Mouse (Mus musculus) forebrain, embryonic 12.5 days (tissue): ENCODE data around the gene Fam184b. TPM values are rescaled to one million over a fixed set of nuclear protein-coding genes. Genes with fewer than 3 reads are reported as not detected.
"Not testable (repeated sequence)": the region's sequence is repeated elsewhere in the genome, so short reads cannot be mapped to it uniquely, and the experiment has no call there.

Experiments used
- ATAC-seq: fragments of 200-750 bp; cut with Nextera tagmentation; 2 replicates; pipeline ENCODE4 v1.8.0; 2017; ENCODE audit warnings: moderate TSS enrichment; ENCODE audit not compliant: low FRiP score
- H3K27ac ChIP-seq: fragments of 300-500 bp; sonication (generic); 2 replicates; pipeline ENCODE4 v1.5.1; 2016; ENCODE audit warnings: mild to moderate bottlenecking
- H3K27me3 ChIP-seq: fragments of 300-500 bp; sonication (generic); 2 replicates; pipeline ENCODE4 v1.6.1; 2016; ENCODE audit warnings: mild to moderate bottlenecking
- H3K36me3 ChIP-seq: fragments of 300-500 bp; sonication (generic); replicated peaks from 2 replicates; pipeline ENCODE4 v1.6.1; 2016; ENCODE audit warnings: mild to moderate bottlenecking
- H3K4me1 ChIP-seq: fragments of 300-500 bp; sonication (generic); 2 replicates; pipeline ENCODE4 v1.6.1; 2016
- H3K4me2 ChIP-seq: fragments of 300-500 bp; sonication (generic); 2 replicates; pipeline ENCODE4 v1.6.1; 2016; ENCODE audit warnings: mild to moderate bottlenecking, moderate library complexity
- H3K4me3 ChIP-seq: fragments of 300-500 bp; sonication (generic); replicated peaks from 2 replicates; pipeline ENCODE4 v1.5.1; 2016; ENCODE audit warnings: mild to moderate bottlenecking
- H3K9ac ChIP-seq: fragments of 300-500 bp; sonication (generic); 2 replicates; pipeline ENCODE4 v1.6.1; 2016; ENCODE audit warnings: mild to moderate bottlenecking
- H3K9me3 ChIP-seq: fragments of 300-500 bp; sonication (generic); 2 replicates; pipeline ENCODE4 v1.6.1; 2016
- WGBS: fragments of 180-500 bp; shearing (Covaris S2); methylation state at CpG from one replicate; pipeline ENCODE4 v1.1.7; 2016; 5-methylcytosine and 5-hydroxymethylcytosine counted together
- polyA plus RNA-seq: library from polyadenylated mRNA; unstranded; fragments of >200 nt; fragmentation: Nextera tagmentation; extraction: Ambion mirVana; gene quantifications from 2 replicates; pipeline ENCODE4 v1.2.1, GENCODE M21; 2016

Fam184b gene
- polyA plus RNA-seq, 1 experiment from 2014 or later, result 4.2 TPM

DNA sequence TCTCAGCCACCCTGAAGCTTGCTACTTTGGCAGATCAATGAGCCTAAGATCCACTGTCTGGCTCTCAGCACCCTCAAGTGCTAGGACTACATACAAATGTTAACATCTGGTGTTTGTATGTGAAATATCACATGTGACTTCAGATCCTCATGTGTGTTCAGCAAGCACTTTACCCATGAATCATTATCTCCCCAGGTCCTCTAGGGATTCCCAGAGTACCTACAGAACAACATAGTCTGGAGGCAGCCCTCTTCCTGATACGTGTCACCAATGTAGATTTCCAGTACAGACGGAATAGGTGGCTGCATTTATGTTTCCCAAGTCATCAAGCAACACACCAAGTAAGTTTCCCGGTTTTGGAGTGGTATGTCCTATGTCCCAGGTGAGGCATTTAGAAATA, 29.4 kb upstream of the Fam184b start:
- peaks cover 3% of the 10 kb centered on the region; the same call in 1 of the 2 replicates for H3K36me3 ChIP-seq
- H3K4me3 ChIP-seq, result peak overlapping the region; percentile 84
- WGBS, result 0% methylated on average over 3 of the region's 3 CpGs
- H3K4me1 ChIP-seq, result peaks cover 16% of the 10 kb centered on the region
- H3K9ac ChIP-seq, result peak overlapping the region; percentile 78
- ATAC-seq, result peak; percentile 2; the same call in 1 of the 2 replicates
- peak overlapping the region; percentile 83 for H3K27ac ChIP-seq
- peak overlapping the region; percentile 84 for H3K4me2 ChIP-seq
- no peaks in the 10 kb centered on the region for H3K27me3 ChIP-seq
- no peaks in the 10 kb centered on the region for H3K9me3 ChIP-seq

DNA sequence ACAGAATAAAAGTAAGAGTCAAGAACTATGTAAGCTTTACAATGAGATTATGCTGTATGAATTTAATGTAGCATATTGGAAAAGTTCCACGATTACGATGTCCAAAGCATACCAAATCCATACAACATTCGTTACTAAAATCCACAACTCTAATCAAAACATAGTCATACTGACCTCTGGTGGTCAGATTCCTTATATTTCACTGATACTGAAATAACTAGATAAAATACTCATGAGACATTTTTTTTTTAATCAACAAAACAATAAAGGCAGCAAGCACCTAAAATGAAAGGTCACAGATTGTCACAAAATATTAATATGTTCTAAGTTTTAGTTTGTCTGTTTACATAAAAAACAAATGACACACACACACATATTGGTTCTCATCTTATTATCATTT, 28.9 kb upstream of the Fam184b start:
- no peak overlapping the region for H3K27ac ChIP-seq
- H3K4me3 ChIP-seq, result no peak overlapping the region
- no peak overlapping the region for H3K9ac ChIP-seq
- H3K27me3 ChIP-seq, result no peaks in the 10 kb centered on the region
- H3K9me3 ChIP-seq, result 0 out of 2 replicates have a peak, but pooled peaks cover under 1% of the 10 kb centered on the region
- peaks cover 16% of the 10 kb centered on the region for H3K4me1 ChIP-seq
- peak overlapping the region; percentile 84; the same call in 1 of the 2 replicates for H3K4me2 ChIP-seq
- H3K36me3 ChIP-seq, result peaks cover 3% of the 10 kb centered on the region; the same call in 1 of the 2 replicates
- 28% methylated on average over 3 of the region's 3 CpGs for WGBS
- ATAC-seq, result no peak

GRCm38 (mm10) chr5:45658406-45658805, 19.0 kb upstream of the Fam184b start:
- H3K27ac ChIP-seq, H3K4me2 ChIP-seq, H3K9ac ChIP-seq, H3K27me3 ChIP-seq, H3K36me3 ChIP-seq, H3K4me3 ChIP-seq, H3K4me1 ChIP-seq, ATAC-seq: not testable (repeated sequence)
- 94% methylated on average over 13 of the region's 13 CpGs for WGBS
- H3K9me3 ChIP-seq, result peaks cover 12% of the 10 kb centered on the region; the same call in 1 of the 2 replicates

GRCm38 (mm10) chr5:45651026-45651703, 11.8 kb upstream of the Fam184b start:
- WGBS, result 93% methylated on average over 2 of the region's 2 CpGs

GRCm38 (mm10) chr5:45639715-45640092, 290 bp upstream of the Fam184b start:
- Histone ChIP-seq H3K9ac (peak overlapping the region; percentile 64), H3K4me3 (peak overlapping the region; percentile 64), H3K27me3 (peaks cover 5% of the 10 kb centered on the region), H3K4me2 (peak overlapping the region; percentile 87), H3K9me3 (no peaks in the 10 kb centered on the region), H3K27ac (no peak overlapping the region), H3K36me3 (no peaks in the 10 kb centered on the region), H3K4me1 (peaks cover 7% of the 10 kb centered on the region)
- WGBS, result 3% methylated on average over 8 of the region's 8 CpGs
- ATAC-seq, result peak; percentile 53

More at GRCm38 (mm10) chr5:45651026-45651703, 11.8 kb upstream of the Fam184b start:
- no peak for ATAC-seq
- Histone ChIP-seq H3K9me3 (no peaks in the 10 kb centered on the region), H3K27me3 (no peaks in the 10 kb centered on the region), H3K4me2 (no peak overlapping the region), H3K27ac (no peak overlapping the region), H3K4me3 (no peak overlapping the region), H3K4me1 (no peaks in the 10 kb centered on the region), H3K36me3 (no peaks in the 10 kb centered on the region), H3K9ac (no peak overlapping the region)

DNA sequence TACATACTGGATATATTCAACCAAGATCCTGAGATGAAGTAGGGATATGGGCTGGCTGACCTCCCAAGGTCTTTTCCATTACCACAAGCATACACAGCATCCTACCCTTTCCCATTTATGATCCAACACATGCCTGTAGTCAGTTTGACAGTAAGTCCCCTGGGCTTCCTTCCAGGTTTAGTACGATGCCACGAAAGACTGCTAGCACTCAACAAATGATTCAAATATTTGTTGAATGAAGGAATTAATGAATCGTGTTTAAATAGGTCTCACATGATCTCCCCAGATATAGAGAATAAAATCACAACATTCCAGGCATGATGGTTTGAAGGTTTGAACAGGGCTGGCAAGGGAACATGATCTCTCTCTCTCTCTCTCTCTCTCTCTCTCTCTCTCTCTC, 1.0 kb downstream of the Fam184b start:
- 58% methylated on average over 3 of the region's 3 CpGs for whole genome bisulfite sequencing
- Histone ChIP-seq H3K36me3 (no peaks in the 10 kb centered on the region), H3K9me3 (no peaks in the 10 kb centered on the region), H3K4me1 (peaks cover 7% of the 10 kb centered on the region), H3K27me3 (peaks cover 5% of the 10 kb centered on the region), H3K4me2 (peak overlapping the region; percentile 87), H3K4me3 (peak overlapping the region; percentile 64; the same call in 1 of the 2 replicates), H3K9ac (no peak overlapping the region), H3K27ac (no peak overlapping the region)
- ATAC-seq, result no peak

DNA sequence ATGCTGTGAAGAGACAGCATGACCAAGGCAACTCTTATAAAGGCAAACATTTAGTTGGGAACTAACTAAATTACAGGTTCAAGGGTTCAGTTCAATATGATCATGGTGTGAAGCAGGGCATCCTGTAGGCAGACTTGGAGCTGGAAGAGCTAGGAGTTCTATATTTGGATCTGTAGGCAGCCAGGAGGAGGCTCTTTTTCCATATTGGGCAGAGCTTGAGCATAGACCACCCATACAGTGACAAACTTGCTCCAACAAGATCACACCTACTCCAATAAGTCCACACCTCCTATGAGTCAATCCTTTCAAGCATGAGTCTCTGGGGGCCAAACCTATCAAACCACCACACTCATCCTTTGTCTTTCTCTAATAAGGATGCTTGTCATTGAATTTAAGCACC, 9.9 kb downstream of the Fam184b start:
- no peaks in the 10 kb centered on the region for H3K36me3 ChIP-seq
- no peak overlapping the region for H3K27ac ChIP-seq
- no peaks in the 10 kb centered on the region for H3K27me3 ChIP-seq
- H3K4me1 ChIP-seq, result no peaks in the 10 kb centered on the region
- no peak overlapping the region for H3K9ac ChIP-seq
- H3K9me3 ChIP-seq, result 0 out of 2 replicates have a peak, but pooled peaks cover 11% of the 10 kb centered on the region
- H3K4me3 ChIP-seq, result no peak overlapping the region
- no peak for ATAC-seq
- no peak overlapping the region for H3K4me2 ChIP-seq

- H3K27ac ChIP-seq, result no peak overlapping the region
- H3K4me2 ChIP-seq, result no peak overlapping the region
- peak; percentile 81; the same call in 1 of the 2 replicates for ATAC-seq
- WGBS, result 24% methylated on average over 1 of the region's 1 CpGs
- H3K9me3 ChIP-seq, result 0 out of 2 replicates have a peak, but pooled peaks cover 15% of the 10 kb centered on the region
- no peaks in the 10 kb centered on the region for H3K36me3 ChIP-seq
- no peaks in the 10 kb centered on the region for H3K4me1 ChIP-seq
- H3K4me3 ChIP-seq, result no peak overlapping the region
- H3K27me3 ChIP-seq, result no peaks in the 10 kb centered on the region
- H3K9ac ChIP-seq, result no peak overlapping the region
Observed at GRCm38 (mm10) chr5:45627771-45628170, 11.6 kb downstream of the Fam184b start.

DNA sequence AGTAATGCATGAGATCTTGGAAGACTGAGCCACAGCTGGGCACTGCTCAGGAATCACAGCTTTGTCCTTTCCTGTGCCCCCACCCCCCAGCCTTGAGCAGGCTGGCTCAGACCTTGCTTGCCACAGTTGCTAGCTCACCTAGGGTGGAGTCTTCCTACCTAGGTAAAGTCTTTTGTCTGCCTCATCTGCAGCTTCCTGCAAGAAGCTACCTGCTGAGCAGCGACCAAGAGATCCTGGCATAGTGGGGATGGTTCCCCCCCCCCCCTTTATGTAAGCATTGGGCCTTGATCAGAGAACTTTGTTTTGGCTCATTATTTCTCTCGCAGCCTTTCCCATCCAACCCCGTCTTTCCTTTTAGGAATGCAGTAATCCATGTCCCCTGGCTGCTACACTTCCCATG, 17.9 kb downstream of the Fam184b start:
- H3K4me2 ChIP-seq, result no peak overlapping the region
- no peaks in the 10 kb centered on the region for H3K27me3 ChIP-seq
- no peak overlapping the region for H3K4me3 ChIP-seq
- 32% methylated on average over 3 of the region's 3 CpGs for WGBS
- no peaks in the 10 kb centered on the region for H3K36me3 ChIP-seq
- no peaks in the 10 kb centered on the region for H3K4me1 ChIP-seq
- no peak overlapping the region for H3K9ac ChIP-seq
- ATAC-seq, result no peak
- H3K9me3 ChIP-seq, result 0 out of 2 replicates have a peak, but pooled peaks cover 15% of the 10 kb centered on the region
- H3K27ac ChIP-seq, result no peak overlapping the region

DNA sequence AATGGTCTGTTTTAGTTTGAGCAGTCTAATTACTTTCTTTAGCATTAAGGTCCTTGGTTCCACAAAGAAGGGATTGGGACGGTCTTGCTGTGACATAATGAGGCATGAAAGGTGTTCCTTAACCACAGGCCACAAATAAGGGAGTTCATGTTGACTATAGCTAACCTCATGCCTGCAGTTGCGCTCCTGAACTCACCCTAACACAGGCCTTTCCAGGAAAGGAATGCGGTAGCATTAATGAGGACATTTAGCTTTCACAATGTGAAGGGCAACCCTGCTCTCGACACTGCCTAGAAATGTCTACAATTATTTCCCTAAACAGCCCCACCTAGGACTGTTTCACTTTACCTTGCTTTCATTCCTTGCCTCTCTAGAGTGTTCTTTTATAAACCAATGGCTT, 40.4 kb downstream of the Fam184b start:
- H3K4me3 ChIP-seq, result no peak overlapping the region
- H3K4me2 ChIP-seq, result no peak overlapping the region
- no peak for ATAC-seq
- H3K9me3 ChIP-seq, result no peaks in the 10 kb centered on the region
- H3K4me1 ChIP-seq, result no peaks in the 10 kb centered on the region
- 44% methylated on average over 4 of the region's 4 CpGs for whole genome bisulfite sequencing
- no peak overlapping the region for H3K27ac ChIP-seq
- no peak overlapping the region for H3K9ac ChIP-seq
- H3K27me3 ChIP-seq, result no peaks in the 10 kb centered on the region
- no peaks in the 10 kb centered on the region for H3K36me3 ChIP-seq

- no peak overlapping the region for H3K4me2 ChIP-seq
- peak overlapping the region; percentile 89 for H3K27ac ChIP-seq
- no peak overlapping the region for H3K9ac ChIP-seq
- H3K27me3 ChIP-seq, result no peaks in the 10 kb centered on the region
- H3K9me3 ChIP-seq, result no peaks in the 10 kb centered on the region
- peak; percentile 89 for ATAC-seq
- no peaks in the 10 kb centered on the region for H3K4me1 ChIP-seq
- H3K4me3 ChIP-seq, result no peak overlapping the region
- WGBS, result 48% methylated on average over 3 of the region's 3 CpGs
- H3K36me3 ChIP-seq, result no peaks in the 10 kb centered on the region
Observed at GRCm38 (mm10) chr5:45595363-45596039, 43.9 kb downstream of the Fam184b start.

- WGBS, result 69% methylated on average over 6 of the region's 6 CpGs
Observed at GRCm38 (mm10) chr5:45593276-45593675, 46.1 kb downstream of the Fam184b start.

More at GRCm38 (mm10) chr5:45593276-45593675, 46.1 kb downstream of the Fam184b start:
- Histone ChIP-seq H3K9ac (no peak overlapping the region), H3K36me3 (no peaks in the 10 kb centered on the region), H3K27me3 (no peaks in the 10 kb centered on the region), H3K9me3 (no peaks in the 10 kb centered on the region), H3K27ac (no peak overlapping the region), H3K4me3 (no peak overlapping the region), H3K4me1 (no peaks in the 10 kb centered on the region), H3K4me2 (no peak overlapping the region)
- ATAC-seq, result no peak
